Mouse (Mus musculus) embryonic facial prominence, embryonic 12.5 days (tissue): ENCODE measurements around the gene Lasp1. TPM values are rescaled to one million over a fixed set of nuclear protein-coding genes. Genes with fewer than 3 reads are reported as not detected.
"Not testable (repeated sequence)": the region's sequence is repeated elsewhere in the genome, so short reads cannot be mapped to it uniquely, and the experiment has no call there.

Source experiments
- ATAC-seq: fragments of 200-750 bp; cut with Nextera tagmentation; 2 replicates; pipeline ENCODE4 v1.8.0; 2017; ENCODE audit not compliant: insufficient number of reproducible peaks, insufficient read depth, low FRiP score, low TSS enrichment
- H3K27ac ChIP-seq: fragments of 300-500 bp; sonication (generic); 2 replicates; pipeline ENCODE4 v1.5.1; 2016; ENCODE audit warnings: mild to moderate bottlenecking
- H3K27me3 ChIP-seq: fragments of 300-500 bp; sonication (generic); 2 replicates; pipeline ENCODE4 v1.6.1; 2016; ENCODE audit warnings: mild to moderate bottlenecking, moderate library complexity
- H3K36me3 ChIP-seq: fragments of 300-500 bp; sonication (generic); 2 replicates; pipeline ENCODE4 v1.6.1; 2016; ENCODE audit warnings: mild to moderate bottlenecking
- H3K4me1 ChIP-seq: fragments of 300-500 bp; sonication (generic); 2 replicates; pipeline ENCODE4 v1.6.1; 2016
- H3K4me2 ChIP-seq: fragments of 300-500 bp; sonication (generic); replicated peaks from 2 replicates; pipeline ENCODE4 v1.6.1; 2016; ENCODE audit warnings: mild to moderate bottlenecking, moderate library complexity
- H3K4me3 ChIP-seq: fragments of 300-500 bp; sonication (generic); 2 replicates; pipeline ENCODE4 v1.5.1; 2016; ENCODE audit warnings: mild to moderate bottlenecking
- H3K9ac ChIP-seq: fragments of 300-500 bp; sonication (generic); 2 replicates; pipeline ENCODE4 v1.6.1; 2016; ENCODE audit warnings: mild to moderate bottlenecking, moderate library complexity
- H3K9me3 ChIP-seq: fragments of 300-500 bp; sonication (generic); 2 replicates; pipeline ENCODE4 v1.6.1; 2016; ENCODE audit warnings: mild to moderate bottlenecking, moderate library complexity
- WGBS: fragments of 180-500 bp; shearing (Covaris S2); methylation state at CpG from one replicate; pipeline ENCODE4 v1.1.7; 2016; 5-methylcytosine and 5-hydroxymethylcytosine counted together
- polyA plus RNA-seq: library from polyadenylated mRNA; unstranded; fragments of >200 nt; fragmentation: Nextera tagmentation; extraction: Ambion mirVana; gene quantifications from 2 replicates; pipeline ENCODE4 v1.2.1, GENCODE M21; 2016

Lasp1 gene
- polyA plus RNA-seq, 1 experiment from 2014 or later: 117 TPM

DNA sequence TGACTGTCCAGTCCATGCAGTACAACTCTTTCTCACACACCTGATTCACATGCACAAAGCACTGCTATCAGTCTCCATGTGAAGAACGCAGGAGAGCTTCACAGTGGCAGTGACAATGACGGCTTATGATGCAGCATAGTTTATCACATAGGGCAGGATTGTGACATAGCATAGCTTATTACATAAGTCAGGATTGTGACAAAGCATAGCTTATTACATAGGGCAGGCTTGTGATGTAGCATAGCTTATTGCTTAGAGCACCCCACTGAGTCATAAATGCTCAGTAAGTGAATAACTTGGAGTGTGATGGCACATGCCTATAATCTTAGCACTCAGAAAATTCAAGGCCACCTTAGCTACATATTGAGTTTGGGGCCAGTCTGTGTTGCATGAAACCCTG is 56.7 kb downstream of the Lasp1 start:
- no peak for ATAC-seq
- H3K9ac ChIP-seq: no peak overlapping the region
- no peak overlapping the region for H3K27ac ChIP-seq
- no peak overlapping the region for H3K4me3 ChIP-seq
- H3K36me3 ChIP-seq: no peaks in the 10 kb centered on the region
- WGBS: 87% methylated on average over 2 of the region's 2 CpGs
- H3K4me1 ChIP-seq: 0 out of 2 replicates have a peak, but pooled peaks cover 2% of the 10 kb centered on the region
- H3K27me3 ChIP-seq: no peaks in the 10 kb centered on the region
- H3K9me3 ChIP-seq: no peaks in the 10 kb centered on the region
- no peak overlapping the region for H3K4me2 ChIP-seq

GRCm38 (mm10) chr11:97862148-97862547 is 63.3 kb downstream of the Lasp1 start:
- WGBS: 77% methylated on average over 2 of the region's 2 CpGs
- ATAC-seq: no peak
- Histone ChIP-seq H3K4me3 (no peak overlapping the region), H3K9me3 (no peaks in the 10 kb centered on the region), H3K27me3 (no peaks in the 10 kb centered on the region), H3K9ac (no peak overlapping the region), H3K36me3 (no peaks in the 10 kb centered on the region), H3K4me1 (no peaks in the 10 kb centered on the region), H3K27ac (no peak overlapping the region), H3K4me2 (no peak overlapping the region)

GRCm38 (mm10) chr11:97865421-97865820 is 66.6 kb downstream of the Lasp1 start:
- Histone ChIP-seq H3K4me2 (no peak overlapping the region), H3K4me3 (no peak overlapping the region), H3K27me3 (no peaks in the 10 kb centered on the region), H3K4me1 (no peaks in the 10 kb centered on the region), H3K9ac (no peak overlapping the region), H3K36me3 (no peaks in the 10 kb centered on the region), H3K9me3 (no peaks in the 10 kb centered on the region), H3K27ac (no peak overlapping the region)
- WGBS: 86% methylated on average over 5 of the region's 5 CpGs
- ATAC-seq: no peak

DNA sequence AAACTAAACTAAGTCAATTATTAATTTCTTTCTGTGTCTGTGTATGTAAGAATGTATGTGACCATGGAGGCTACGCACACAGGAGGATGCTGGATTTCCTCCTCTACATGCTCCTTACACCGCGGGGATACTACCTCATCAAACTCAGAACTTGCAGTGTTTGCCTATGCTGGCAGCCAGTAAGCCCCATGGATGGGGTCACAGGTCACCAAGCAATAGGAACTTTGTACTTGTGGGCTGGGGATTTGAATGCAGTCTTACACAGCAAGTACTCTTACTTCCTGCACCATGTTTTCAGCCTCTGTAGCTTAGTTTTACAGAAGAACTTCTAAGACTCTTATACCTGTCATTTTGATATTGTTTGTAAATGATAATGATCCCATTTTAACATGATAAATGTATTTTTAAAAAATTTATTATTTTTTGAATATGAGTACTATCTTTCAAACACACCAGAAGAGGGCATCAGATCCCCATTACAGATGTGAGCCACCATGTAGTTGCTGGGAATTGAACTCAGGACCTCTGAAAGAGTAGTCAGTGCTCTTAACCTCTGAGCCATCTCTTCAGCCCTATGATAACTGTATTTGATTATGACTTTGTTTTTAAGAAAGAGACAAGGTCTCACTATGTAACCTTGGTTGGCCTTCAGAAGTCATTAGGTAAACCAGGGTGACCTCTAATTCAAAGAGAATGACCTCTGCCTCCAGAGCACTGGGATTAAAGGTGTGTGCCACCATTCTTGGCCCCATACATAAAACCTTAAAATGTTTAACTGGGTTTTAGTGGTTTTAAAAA is 67.5 kb downstream of the Lasp1 start:
- Histone ChIP-seq H3K36me3 (no peaks in the 10 kb centered on the region), H3K27me3 (no peaks in the 10 kb centered on the region), H3K9ac (no peak overlapping the region), H3K9me3 (no peaks in the 10 kb centered on the region), H3K4me2 (no peak overlapping the region), H3K27ac (no peak overlapping the region), H3K4me1 (no peaks in the 10 kb centered on the region), H3K4me3 (no peak overlapping the region)
- 78% methylated on average over 3 of the region's 3 CpGs for WGBS
- ATAC-seq: no peak

DNA sequence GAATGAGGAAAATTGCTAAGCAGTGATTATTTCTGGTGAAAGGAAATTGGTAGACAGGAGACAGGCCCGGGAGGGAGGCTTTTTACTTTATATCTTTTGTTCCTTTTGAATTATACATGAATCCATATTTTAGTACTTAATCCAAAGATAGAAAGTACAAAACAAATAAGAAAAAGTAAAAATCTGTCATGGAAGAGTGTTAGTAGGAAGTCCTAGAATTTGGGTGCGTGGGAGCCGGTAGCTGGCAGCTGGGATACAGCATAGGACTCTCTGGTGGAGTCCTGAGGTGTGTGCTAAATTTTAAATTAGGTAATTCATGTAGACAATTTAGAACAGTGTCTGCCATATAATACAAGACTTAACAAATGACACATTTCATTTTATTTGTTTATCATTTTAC is 68.8 kb downstream of the Lasp1 start:
- WGBS: 92% methylated on average over 3 of the region's 3 CpGs
- H3K9ac ChIP-seq: no peak overlapping the region
- no peak for ATAC-seq
- H3K27ac ChIP-seq: no peak overlapping the region
- no peak overlapping the region for H3K4me2 ChIP-seq
- H3K9me3 ChIP-seq: no peaks in the 10 kb centered on the region
- H3K4me3 ChIP-seq: no peak overlapping the region
- no peaks in the 10 kb centered on the region for H3K4me1 ChIP-seq
- no peaks in the 10 kb centered on the region for H3K27me3 ChIP-seq
- H3K36me3 ChIP-seq: no peaks in the 10 kb centered on the region

DNA sequence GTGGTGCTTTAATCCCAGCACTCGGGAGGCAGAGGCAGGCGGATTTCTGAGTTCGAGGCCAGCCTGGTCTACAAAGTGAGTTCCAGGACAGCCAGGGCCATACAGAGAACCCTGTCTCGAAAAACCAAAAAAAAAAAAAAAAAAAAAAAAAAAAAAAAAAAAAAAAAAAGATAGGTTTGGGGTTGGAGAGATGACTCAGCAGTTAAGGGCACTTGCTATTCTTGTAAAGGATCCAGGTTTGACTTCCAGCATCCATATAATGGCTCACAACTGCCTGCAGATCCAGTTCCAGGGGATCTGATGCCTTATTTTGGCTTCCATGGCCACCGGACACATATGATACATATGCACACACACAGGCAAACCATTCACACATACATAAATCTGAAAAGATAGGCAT is 73.6 kb downstream of the Lasp1 start:
- not testable (repeated sequence) for H3K27ac ChIP-seq, H3K27me3 ChIP-seq
- 88% methylated on average over 5 of the region's 5 CpGs for WGBS

GRCm38 (mm10) chr11:97874396-97874795 is 75.6 kb downstream of the Lasp1 start:
- H3K9me3 ChIP-seq: no peaks in the 10 kb centered on the region
- H3K27ac ChIP-seq: no peak overlapping the region
- H3K4me1 ChIP-seq: no peaks in the 10 kb centered on the region
- no peak overlapping the region for H3K9ac ChIP-seq
- ATAC-seq: no peak
- no peaks in the 10 kb centered on the region for H3K27me3 ChIP-seq
- no peaks in the 10 kb centered on the region for H3K36me3 ChIP-seq
- 95% methylated on average over 1 of the region's 1 CpGs for WGBS
- no peak overlapping the region for H3K4me2 ChIP-seq
- no peak overlapping the region for H3K4me3 ChIP-seq

More for the DNA sequence above, 73.6 kb downstream of the Lasp1 start:
- H3K9ac ChIP-seq, H3K4me3 ChIP-seq, H3K4me1 ChIP-seq, H3K9me3 ChIP-seq, ATAC-seq, H3K36me3 ChIP-seq, H3K4me2 ChIP-seq: not testable (repeated sequence)

DNA sequence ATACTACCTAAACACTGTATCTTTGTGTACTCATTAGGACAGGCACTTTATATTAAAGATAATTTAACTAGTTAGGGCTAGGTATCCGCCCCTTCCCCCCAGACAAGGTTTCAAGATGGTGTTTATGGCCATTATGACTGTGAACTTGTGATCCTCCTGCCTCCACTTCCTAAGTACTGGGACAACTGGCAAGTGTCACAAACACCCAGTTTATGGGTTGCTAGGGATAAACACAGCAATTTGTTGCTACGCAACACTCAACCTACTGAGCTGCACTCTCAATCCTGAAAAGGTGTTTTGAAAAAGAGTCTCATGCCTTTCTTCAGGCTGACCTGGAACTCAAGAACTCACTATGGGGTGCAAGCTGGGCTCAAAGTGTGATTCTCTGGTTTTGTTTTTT is 78.5 kb downstream of the Lasp1 start:
- Histone ChIP-seq H3K4me2 (no peak overlapping the region), H3K27ac (no peak overlapping the region), H3K4me3 (no peak overlapping the region), H3K4me1 (no peaks in the 10 kb centered on the region), H3K36me3 (no peaks in the 10 kb centered on the region), H3K27me3 (no peaks in the 10 kb centered on the region), H3K9me3 (no peaks in the 10 kb centered on the region), H3K9ac (no peak overlapping the region)
- no peak for ATAC-seq
- WGBS: 85% methylated on average over 2 of the region's 2 CpGs

GRCm38 (mm10) chr11:97880362-97880761 is 81.6 kb downstream of the Lasp1 start:
- WGBS: 93% methylated on average over 4 of the region's 4 CpGs
- Histone ChIP-seq H3K9me3 (no peaks in the 10 kb centered on the region), H3K4me3 (no peak overlapping the region), H3K27me3 (no peaks in the 10 kb centered on the region), H3K36me3 (no peaks in the 10 kb centered on the region), H3K27ac (no peak overlapping the region), H3K4me1 (no peaks in the 10 kb centered on the region), H3K4me2 (no peak overlapping the region), H3K9ac (no peak overlapping the region)
- ATAC-seq: no peak

DNA sequence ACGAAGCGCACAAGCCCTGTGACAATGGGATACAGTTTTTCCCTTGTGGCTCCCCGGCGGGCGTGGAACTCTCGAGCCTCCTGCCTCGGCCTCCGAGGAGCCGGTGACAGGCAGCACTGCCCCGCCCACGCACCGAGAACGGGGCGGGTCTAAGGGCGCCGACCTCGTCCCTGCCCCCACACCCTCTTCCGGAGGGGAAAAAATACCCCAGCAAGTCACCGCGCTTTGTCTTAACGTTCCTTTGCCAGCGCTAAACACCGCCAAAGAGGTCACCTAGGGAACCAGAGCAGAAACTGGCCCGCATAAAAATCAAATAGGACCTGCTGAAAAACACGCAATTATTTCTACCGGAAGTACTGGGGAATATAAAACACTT is 84.7 kb downstream of the Lasp1 start:
- Histone ChIP-seq H3K4me2 (peak overlapping the region; percentile 52), H3K9ac (peak overlapping the region; percentile 42; the same call in 1 of the 2 replicates), H3K4me3 (peak overlapping the region; percentile 54), H3K27ac (peak overlapping the region; percentile 84), H3K36me3 (no peaks in the 10 kb centered on the region), H3K27me3 (no peaks in the 10 kb centered on the region), H3K4me1 (no peaks in the 10 kb centered on the region), H3K9me3 (no peaks in the 10 kb centered on the region)
- no peak for ATAC-seq
- WGBS: 3% methylated on average over 26 of the region's 26 CpGs

GRCm38 (mm10) chr11:97883918-97884600 is 85.3 kb downstream of the Lasp1 start, which contains the start of gene Fbxo47:
Fbxo47 (minus strand) TSS chr11:97884154.
- Histone ChIP-seq H3K27me3 (no peaks in the 10 kb centered on the region), H3K4me2 (peak within 1 kb of the TSS; percentile 52), H3K36me3 (no peaks in the 10 kb centered on the region), H3K4me3 (peak within 1 kb of the TSS; percentile 54), H3K9ac (peak within 1 kb of the TSS; percentile 42; the same call in 1 of the 2 replicates), H3K4me1 (no peaks in the 10 kb centered on the region), H3K27ac (peak within 1 kb of the TSS; percentile 84), H3K9me3 (no peaks in the 10 kb centered on the region)
- ATAC-seq: peak; percentile 92
- WGBS: under 1% methylated on average over 37 of the region's 37 CpGs

GRCm38 (mm10) chr11:97884601-97885185 is 85.9 kb downstream of the Lasp1 start:
- H3K9ac ChIP-seq: peak overlapping the region; percentile 2; the same call in 1 of the 2 replicates

More at GRCm38 (mm10) chr11:97884601-97885185, 85.9 kb downstream of the Lasp1 start:
- WGBS: 25% methylated on average over 7 of the region's 7 CpGs
- H3K36me3 ChIP-seq: no peaks in the 10 kb centered on the region
- H3K27ac ChIP-seq: peak overlapping the region; percentile 65
- H3K4me1 ChIP-seq: no peaks in the 10 kb centered on the region
- H3K4me2 ChIP-seq: peak overlapping the region; percentile 52
- no peak for ATAC-seq
- H3K27me3 ChIP-seq: no peaks in the 10 kb centered on the region
- peak overlapping the region; percentile 54 for H3K4me3 ChIP-seq
- no peaks in the 10 kb centered on the region for H3K9me3 ChIP-seq
